Mouse (Mus musculus) cerebellum, postnatal 36 days (tissue): Measurements from ENCODE around the gene AI481877.

ENCODE experiments used
- DNase-seq, 2 experiments: peaks; one replicate each; pipeline ENCODE4 v3.0.0; 2021 to 2022; ENCODE audit warnings: mixed read lengths in 2 of 2

AI481877 gene

GRCm38 (mm10) chr4:59016922-59017321, 121.9 kb downstream of the AI481877 start:
- DNase-seq, result no peak

- DNase-seq, result no peak
These were observed 123.6 kb downstream of the AI481877 start for GRCm38 (mm10) chr4:59015181-59015580.

GRCm38 (mm10) chr4:59011446-59011845, 127.3 kb downstream of the AI481877 start:
- DNase-seq, result no peak

GRCm38 (mm10) chr4:59009696-59010095, 129.1 kb downstream of the AI481877 start:
- DNase-seq, result no peak

DNA sequence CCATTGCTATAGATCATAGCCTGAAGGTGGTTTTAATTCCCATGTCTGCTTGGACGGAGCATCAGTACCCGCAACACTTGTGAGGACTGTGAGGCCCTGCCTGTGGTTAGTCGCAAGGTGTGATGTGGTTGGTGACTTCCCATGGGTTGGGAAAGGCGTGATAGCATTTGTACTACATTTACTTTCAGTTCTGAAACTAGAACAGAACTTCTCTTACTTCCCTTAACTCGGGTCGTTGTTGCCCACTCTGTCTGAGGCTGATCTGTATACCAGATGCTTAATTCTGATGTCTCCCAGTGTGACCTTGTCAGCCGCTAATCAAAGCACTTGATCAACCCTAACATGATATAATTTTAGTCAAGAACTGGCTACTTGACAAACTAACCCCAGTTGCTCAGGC, 129.6 kb downstream of the AI481877 start:
- no peak for DNase-seq

DNA sequence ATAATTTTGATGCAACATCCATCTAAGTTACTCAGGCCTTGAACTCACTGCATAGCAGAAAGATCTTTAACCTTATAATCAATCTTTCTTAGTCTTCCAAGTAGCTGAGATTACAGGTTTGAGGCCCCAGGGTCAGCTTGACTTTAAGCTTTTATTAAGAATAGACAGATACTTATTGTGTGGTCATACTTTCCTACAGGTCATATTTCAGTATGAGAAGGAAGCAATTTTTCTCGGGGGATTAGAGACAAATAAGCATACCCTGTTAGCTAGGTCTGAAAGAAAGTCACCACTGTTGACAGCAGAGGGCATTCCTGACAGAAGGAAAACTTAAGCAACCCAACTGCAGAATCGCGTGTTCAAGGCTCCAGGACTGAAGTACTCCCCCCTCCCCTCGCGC, 130.8 kb downstream of the AI481877 start:
- DNase-seq, result no peak

DNA sequence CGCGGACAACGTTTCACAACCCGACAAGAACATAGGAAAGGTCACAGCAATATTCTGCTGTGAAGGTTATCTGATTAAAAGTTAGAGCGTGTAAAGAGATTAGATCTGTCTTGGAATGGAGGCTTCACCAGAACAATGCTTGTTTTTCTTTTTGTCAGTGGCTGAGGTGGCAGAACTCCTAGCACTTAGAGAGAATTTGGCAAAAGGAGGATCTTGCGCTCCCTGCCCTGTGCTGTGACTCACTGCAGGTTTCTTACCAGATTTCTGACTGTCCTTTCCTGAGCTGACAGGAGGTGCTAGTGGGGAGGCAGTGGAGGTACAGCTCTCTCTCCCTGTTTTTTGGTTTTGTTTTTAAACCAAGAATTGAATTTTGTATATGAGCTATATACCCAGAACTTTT, 131.8 kb downstream of the AI481877 start:
- no peak for DNase-seq

DNA sequence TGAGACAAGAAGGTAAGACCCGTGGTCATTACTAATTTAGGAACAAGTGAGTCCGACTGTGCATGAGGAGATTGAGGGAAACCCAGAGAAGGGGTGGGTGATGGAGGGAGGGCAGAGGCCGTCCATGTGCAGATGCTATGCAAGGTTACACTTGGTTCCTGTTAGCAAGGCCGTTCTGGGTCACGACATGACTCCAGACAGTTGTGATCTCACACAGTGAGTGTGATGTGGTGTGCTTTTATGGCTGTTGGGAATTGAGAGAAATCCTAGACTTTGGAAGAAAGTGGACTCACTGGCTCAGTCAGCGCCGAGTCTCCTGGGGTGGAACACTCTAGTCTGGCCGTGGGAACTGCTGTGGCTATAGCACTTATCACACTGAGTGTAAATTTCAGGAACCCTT, 132.6 kb downstream of the AI481877 start:
- DNase-seq, result no peak

- DNase-seq, result no peak
These were observed 135.0 kb downstream of the AI481877 start for GRCm38 (mm10) chr4:59003806-59004200.

DNA sequence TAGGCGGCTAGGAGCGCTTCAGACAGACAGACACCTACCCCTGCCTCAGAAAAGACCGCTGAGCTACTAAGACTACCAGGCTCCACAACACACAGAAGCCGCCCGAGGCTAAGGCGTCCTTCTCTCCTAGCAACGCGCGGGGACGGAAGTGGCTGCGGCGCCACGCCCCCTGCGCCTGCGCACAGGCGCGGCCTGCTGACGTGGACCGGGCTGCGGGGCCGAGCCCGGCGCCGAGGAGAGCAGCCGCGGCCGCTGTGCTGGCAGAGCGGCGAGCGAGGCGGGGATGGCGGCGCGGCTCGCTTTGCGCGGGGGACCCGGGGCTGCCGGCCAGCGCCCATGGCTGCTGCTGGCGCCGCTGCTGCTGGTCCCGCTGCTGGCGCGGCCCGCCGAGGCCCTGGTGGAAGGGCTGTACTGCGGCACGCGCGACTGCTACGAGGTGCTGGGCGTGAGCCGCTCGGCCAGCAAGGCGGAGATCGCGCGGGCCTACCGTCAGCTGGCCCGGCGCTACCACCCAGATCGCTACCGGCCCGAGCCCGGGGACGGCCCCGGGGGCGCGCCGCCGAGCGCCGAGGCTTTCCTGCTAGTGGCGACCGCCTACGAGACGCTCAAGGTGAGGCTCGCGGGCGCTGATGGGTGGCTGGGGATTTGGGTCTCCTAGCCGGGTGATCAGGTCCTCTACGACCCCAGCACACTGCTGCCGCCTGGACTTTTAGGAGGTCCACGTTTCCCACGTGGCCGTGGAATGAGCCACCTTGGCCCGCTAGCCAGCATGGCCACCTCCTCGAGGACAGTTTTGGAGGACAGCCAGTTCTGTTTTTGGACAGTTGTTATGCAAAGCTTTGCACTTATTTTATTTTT, 135.6 kb downstream of the AI481877 start, which contains the start of gene Gm20503:
Gene Gm20503, plus strand, starts transcription at position 263 of the 858 bp plus-strand sequence.
- peak; percentile 87 to 92 for DNase-seq

GRCm38 (mm10) chr4:59000614-59001013, 138.2 kb downstream of the AI481877 start:
- peak in 1 of 2 experiments; percentile 21 for DNase-seq

GRCm38 (mm10) chr4:58999686-59000085, 139.1 kb downstream of the AI481877 start:
- DNase-seq, result peak; percentile 73 to 80

GRCm38 (mm10) chr4:58998688-58999087, 140.1 kb downstream of the AI481877 start:
- no peak for DNase-seq

DNA sequence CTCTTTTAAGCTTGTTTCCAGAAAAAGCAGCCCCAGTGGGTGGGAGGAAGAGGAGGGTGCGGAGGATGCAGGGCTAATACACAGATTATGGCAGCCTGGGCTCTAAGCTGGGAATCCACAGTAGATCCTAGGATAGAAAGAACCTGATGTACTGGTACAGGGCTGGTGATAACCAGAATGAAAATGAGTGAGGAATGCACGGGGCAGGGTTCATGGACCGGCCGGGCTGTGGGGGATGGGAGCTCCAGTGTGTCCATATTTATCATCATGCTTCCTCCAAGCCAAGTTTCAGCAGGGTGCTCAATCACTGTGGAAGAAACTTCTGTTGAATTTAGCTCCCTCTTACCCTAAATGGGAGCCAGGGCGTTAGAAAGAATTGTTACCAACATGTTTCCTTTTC, 141.7 kb downstream of the AI481877 start:
- DNase-seq, result no peak

DNA sequence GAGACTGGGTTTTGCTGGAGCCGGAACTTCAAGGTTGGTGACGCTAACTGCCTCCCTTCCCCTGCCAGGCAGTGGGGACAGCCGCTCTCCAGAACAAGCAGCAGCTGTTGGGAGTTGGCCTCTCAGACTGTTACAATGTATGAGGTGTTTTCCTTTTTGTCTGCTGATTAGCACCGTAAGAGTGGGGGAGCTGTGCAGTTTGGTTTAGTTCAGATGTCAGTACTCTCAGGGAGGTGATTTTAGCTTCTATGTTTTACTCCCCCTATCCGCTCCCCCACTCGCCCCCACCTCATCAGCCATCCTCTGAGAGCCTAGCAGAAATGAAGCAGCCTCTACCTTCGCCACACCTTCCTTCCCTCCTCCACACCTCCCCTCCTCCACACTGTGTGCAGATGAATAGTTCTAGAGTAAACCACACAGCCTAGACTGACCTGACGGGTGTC, 143.5 kb downstream of the AI481877 start:
- no peak for DNase-seq

DNA sequence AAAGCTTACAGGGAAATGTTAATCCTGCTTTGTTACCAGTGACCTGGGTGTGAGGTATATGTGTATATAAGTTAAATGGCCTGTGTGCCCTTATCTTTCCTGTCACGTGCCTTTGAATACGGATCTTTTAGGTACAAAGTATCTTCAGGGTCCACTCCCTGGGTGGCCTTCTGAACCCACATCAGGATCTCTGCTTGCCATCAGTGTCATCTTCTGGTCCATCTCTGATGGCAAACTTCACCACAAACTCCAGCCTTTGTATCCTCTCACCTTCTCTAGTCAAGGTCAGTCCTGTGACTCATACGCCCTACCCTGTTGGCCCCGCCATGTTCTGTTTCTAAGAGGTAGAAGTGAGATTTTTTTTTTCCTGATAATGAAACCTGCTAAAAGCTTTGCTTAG, 144.0 kb downstream of the AI481877 start, which contains the start of gene Dnajc25:
Gene Dnajc25, plus strand, starts transcription at position 301 of the 400 bp plus-strand sequence.
- DNase-seq, result no peak
